20 mouse cellular contexts compared by ENCODE assay signal in the genomic region with DNA sequence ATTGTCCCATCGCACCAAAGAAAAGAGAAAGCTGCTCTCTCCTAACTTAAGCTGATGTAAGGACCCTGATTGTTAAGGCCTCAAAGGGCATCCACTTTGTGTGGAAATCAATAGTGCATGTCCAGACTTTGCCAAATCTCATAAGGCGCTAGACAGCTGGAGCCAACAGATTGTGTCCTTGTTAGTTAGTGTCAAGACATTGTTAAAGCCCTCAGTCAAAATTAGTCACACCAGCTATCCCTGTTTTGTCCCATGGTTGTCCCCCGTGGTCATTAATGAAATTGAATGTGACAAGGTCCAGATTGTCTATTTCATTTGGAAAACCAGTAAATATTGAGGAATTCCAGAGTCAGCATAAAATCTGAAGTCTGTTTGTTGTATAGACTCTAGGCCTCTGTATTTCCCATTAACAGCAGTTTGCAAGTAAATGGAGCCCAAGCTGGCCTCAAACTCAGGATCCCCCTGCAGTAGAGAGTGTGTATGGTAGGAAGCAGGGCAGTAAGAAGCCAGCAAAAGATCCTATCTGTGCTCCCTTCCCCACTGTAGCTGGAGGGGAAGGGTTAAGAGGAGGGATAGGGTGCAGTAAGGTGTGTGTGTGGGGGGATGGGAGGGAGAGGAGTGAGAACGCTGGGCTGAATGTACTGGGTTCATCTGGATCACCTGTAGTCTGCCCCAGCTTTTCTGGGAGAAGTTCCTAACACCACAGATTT. TPM values are rescaled to one million over a fixed set of nuclear protein-coding genes. Genes with fewer than 3 reads are reported as not detected.
DNase-seq lines count a peak whose midpoint lies in the region; ATAC-seq and TF ChIP-seq lines count a peak whose summit lies in the region.
"Had no signal": no experiment of that assay in that cellular context is flagged by ENCODE, and none has a peak within 500 bp of the region (broad histone marks: within the 10 kb centered on the region; RNA-seq: fewer than 3 reads in every experiment).

No protein-coding gene starts in this region.

- ATAC-seq in midbrain, embryonic 11.5 days (ENCODE audit: low FRiP score), result peak; percentile 84
- no peak for ATAC-seq in midbrain, embryonic 15.5 days (replicated peaks)
- peak; percentile 33 for ATAC-seq in hindbrain, postnatal 0 days
- ATAC-seq: forebrain, postnatal 0 days had no signal

- intact Hi-C loops in gastrocnemius, adult 2 months (cut with DNase I), result loop anchor here (10.0 kb wide), 1 partner anchor 219 kb away; no protein-coding TSS in a partner anchor

- H3K36me3 ChIP-seq in midbrain, embryonic 11.5 days (ENCODE audit: control insufficient read depth, insufficient read depth, low read length), result no peaks in the 10 kb centered on the region
- no peaks in the 10 kb centered on the region for H3K36me3 ChIP-seq in midbrain, embryonic 15.5 days (replicated peaks)
- H3K36me3 ChIP-seq in hindbrain, postnatal 0 days (ENCODE audit: insufficient read depth, low read length), result no peaks in the 10 kb centered on the region
- H3K36me3 ChIP-seq: G1E; limb, embryonic 15.5 days; liver, embryonic 15.5 days had no signal

- H3K4me3 ChIP-seq in midbrain, embryonic 11.5 days (ENCODE audit: low read depth, low read length), result no peak overlapping the region
- H3K4me3 ChIP-seq in midbrain, embryonic 15.5 days, result no peak overlapping the region
- H3K4me3 ChIP-seq in hindbrain, postnatal 0 days (ENCODE audit: low read length), result no peak overlapping the region
- no peak overlapping the region for H3K4me3 ChIP-seq in gastrocnemius, adult 2 months
- H3K4me3 ChIP-seq: layer of hippocampus, adult 2 months; limb, embryonic 15.5 days; liver, embryonic 15.5 days had no signal

- peak; percentile 35 for DNase-seq in heart, adult 11 months
- no peak for DNase-seq in heart, postnatal 4 days
- DNase-seq in midbrain, embryonic 11.5 days (ENCODE audit: low spot score, missing footprints), result peak; percentile 90
- peak; percentile 41 for DNase-seq in hindbrain, postnatal 0 days (ENCODE audit: low spot score)
- peak; percentile 75 for DNase-seq in retina, postnatal 1 day
- DNase-seq in gastrocnemius, adult 2 months, result no peak
- DNase-seq: adrenal gland, postnatal 36 days; cerebellum, adult 2 months; forebrain, postnatal 0 days; heart, postnatal 10 days; kidney, adult 18-20 months; kidney, postnatal 14 days; right cerebral cortex, adult 18-20 months; thymus, postnatal 36 days had no signal

- peaks cover 34% of the 10 kb centered on the region for H3K4me1 ChIP-seq in midbrain, embryonic 11.5 days (ENCODE audit: control insufficient read depth, insufficient read depth, low read length)
- H3K4me1 ChIP-seq in midbrain, embryonic 15.5 days, result peaks cover 10% of the 10 kb centered on the region
- H3K4me1 ChIP-seq in hindbrain, postnatal 0 days (ENCODE audit: insufficient read depth, low read length), result 0 out of 2 replicates have a peak, but pooled peaks cover 3% of the 10 kb centered on the region
- H3K4me1 ChIP-seq: liver, embryonic 15.5 days had no signal

- no peaks in the 10 kb centered on the region for H3K9me3 ChIP-seq in midbrain, embryonic 11.5 days (ENCODE audit: control insufficient read depth, low read length)
- no peaks in the 10 kb centered on the region for H3K9me3 ChIP-seq in midbrain, embryonic 15.5 days
- no peaks in the 10 kb centered on the region for H3K9me3 ChIP-seq in hindbrain, postnatal 0 days (ENCODE audit: low read length)
- H3K9me3 ChIP-seq: G1E; limb, embryonic 15.5 days; liver, embryonic 15.5 days had no signal

- peaks cover 3% of the 10 kb centered on the region; the same call in 1 of the 2 replicates for H3K27me3 ChIP-seq in midbrain, embryonic 11.5 days (ENCODE audit: control insufficient read depth, insufficient read depth, low read length)
- H3K27me3 ChIP-seq in midbrain, embryonic 15.5 days (replicated peaks), result 0 out of 2 replicates have a peak, but pooled peaks cover 3% of the 10 kb centered on the region
- no peaks in the 10 kb centered on the region for H3K27me3 ChIP-seq in hindbrain, postnatal 0 days (ENCODE audit: insufficient read depth, low read length)
- H3K27me3 ChIP-seq: limb, embryonic 15.5 days; liver, embryonic 15.5 days had no signal

- TF ChIP-seq CTCF in hindbrain, postnatal 0 days (IDR thresholded peaks at IDR 0.05; ENCODE audit: low read depth), result no peak; the same call in 1 of the 2 replicates
- no peak for TF ChIP-seq CTCF in gastrocnemius, adult 2 months (IDR thresholded peaks at IDR 0.05)

- H3K4me2 ChIP-seq in midbrain, embryonic 11.5 days, result no peak overlapping the region
- no peak overlapping the region for H3K4me2 ChIP-seq in midbrain, embryonic 15.5 days
- H3K4me2 ChIP-seq in hindbrain, postnatal 0 days (ENCODE audit: low read depth, low read length), result no peak overlapping the region
- H3K4me2 ChIP-seq: heart, embryonic 11.5 days; limb, embryonic 15.5 days; liver, embryonic 15.5 days had no signal

- WGBS in midbrain, embryonic 11.5 days, result 26% methylated on average over 4 of the region's 4 CpGs
- WGBS in midbrain, embryonic 15.5 days, result 23% methylated on average over 4 of the region's 4 CpGs
- 29% methylated on average over 4 of the region's 4 CpGs for WGBS in hindbrain, postnatal 0 days

- H3K27ac ChIP-seq in midbrain, embryonic 11.5 days (ENCODE audit: low read depth, low read length), result no peak overlapping the region; the same call in 1 of the 2 replicates
- H3K27ac ChIP-seq in midbrain, embryonic 15.5 days, result no peak overlapping the region
- no peak overlapping the region for H3K27ac ChIP-seq in hindbrain, postnatal 0 days
- H3K27ac ChIP-seq in gastrocnemius, adult 2 months, result no peak overlapping the region
- H3K27ac ChIP-seq: layer of hippocampus, adult 2 months; limb, embryonic 15.5 days; liver, embryonic 15.5 days had no signal

- H3K9ac ChIP-seq in midbrain, embryonic 11.5 days (ENCODE audit: low read length), result no peak overlapping the region
- H3K9ac ChIP-seq in midbrain, embryonic 15.5 days, result no peak overlapping the region
- no peak overlapping the region for H3K9ac ChIP-seq in hindbrain, postnatal 0 days (replicated peaks; ENCODE audit: low read length)
- H3K9ac ChIP-seq: forebrain, postnatal 0 days; limb, embryonic 15.5 days; liver, embryonic 15.5 days had no signal

RNA-seq across cellular contexts. Expression of gene Lgalsl, which starts 23.3 kb away (rescaled TPM):
- total RNA-seq in heart, postnatal 4 days (2021), result 10 to 100 TPM; 40.4 to 43.0 TPM
- 26.6 and 29.4 TPM in 2 replicates for polyA plus RNA-seq in midbrain, embryonic 11.5 days (2014; fragmentation: Nextera tagmentation; extraction: Ambion mirVana)
- 76.2 and 80.7 TPM in 2 replicates for polyA plus RNA-seq in midbrain, embryonic 15.5 days (2015; fragmentation: Nextera tagmentation; extraction: Ambion mirVana)
- 80.0 and 83.7 TPM in 2 replicates for total RNA-seq in hindbrain, postnatal 0 days (2014; rRNA removed)
- 80.0 and 81.8 TPM in 2 replicates for polyA plus RNA-seq in hindbrain, postnatal 0 days (2015; fragmentation: Nextera tagmentation; extraction: Ambion mirVana)
- 10 to 100 TPM; 72.0 to 79.2 TPM for total RNA-seq in gastrocnemius, adult 2 months (2021)
- polyA plus RNA-seq: G1E had no signal

Comparison
In these comparisons a context has a peak if more than half of its experiments do, and no peak if none do; other contexts are left out.
1. DNase-seq: peak in heart, adult 11 months (single experiment), midbrain, embryonic 11.5 days (single experiment), hindbrain, postnatal 0 days (single experiment) and retina, postnatal 1 day (single experiment); none in heart, postnatal 4 days (single experiment) and gastrocnemius, adult 2 months (single experiment).